ENCODE assay signal across 9 mouse cellular contexts in the genomic region with DNA sequence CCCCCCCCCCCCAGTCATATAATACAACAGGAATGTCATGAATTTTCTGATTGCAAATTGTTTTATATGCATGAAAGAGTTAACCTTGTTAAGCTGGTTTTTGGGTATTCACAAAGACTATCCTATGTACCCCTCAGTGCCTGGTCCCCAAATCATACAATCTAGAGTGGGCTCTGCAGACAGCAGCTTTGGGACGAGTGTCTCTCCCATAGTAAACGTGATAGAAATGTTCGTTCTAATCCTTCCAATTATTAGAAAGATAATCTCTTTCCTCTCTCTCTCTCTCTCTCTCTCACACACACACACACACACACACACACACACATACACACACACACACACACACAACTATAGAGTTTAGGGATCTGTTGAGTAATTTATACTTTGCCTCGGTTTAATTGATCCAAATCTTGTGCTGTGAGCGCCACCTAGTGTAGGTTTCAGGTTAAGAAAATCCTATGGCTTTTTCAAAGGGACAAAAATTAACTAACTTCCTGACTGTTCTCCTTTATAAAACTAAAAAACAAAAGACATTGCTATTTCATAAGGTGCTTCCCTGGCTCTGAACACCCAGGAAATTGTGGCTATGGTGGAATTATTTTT. TPM values are rescaled to one million over a fixed set of nuclear protein-coding genes. Genes with fewer than 3 reads are reported as not detected.
DNase-seq lines count a peak whose midpoint lies in the region; ATAC-seq and TF ChIP-seq lines count a peak whose summit lies in the region.
"Had no signal": no experiment of that assay in that cellular context is flagged by ENCODE, and none has a peak within 500 bp of the region (broad histone marks: within the 10 kb centered on the region; RNA-seq: fewer than 3 reads in every experiment).

No protein-coding gene starts in this region.

- no peak overlapping the region for H3K9ac ChIP-seq in liver, embryonic 14.5 days (replicated peaks)

- 22% methylated on average over 5 of the region's 5 CpGs for WGBS in liver, embryonic 14.5 days (ENCODE audit: insufficient replicate concordance)

- 0 out of 2 replicates have a peak, but pooled peaks have one; percentile 10 for TF ChIP-seq CTCF in brain, embryonic 14.5 days (IDR thresholded peaks at IDR 0.05; ENCODE audit: borderline replicate concordance, extremely low read depth, insufficient read depth, insufficient read length)
- peak; percentile 39; the same call in 1 of the 2 replicates for TF ChIP-seq CTCF in liver, embryonic 14.5 days (IDR thresholded peaks at IDR 0.05; ENCODE audit: low read depth)

- no peak for ATAC-seq in liver, embryonic 14.5 days (ENCODE audit: insufficient read depth)
- no peak for ATAC-seq in erythroblast, adult 5-6 weeks (replicated peaks; ENCODE audit: low FRiP score, poor library complexity, severe bottlenecking)

- H3K36me3 ChIP-seq in liver, embryonic 14.5 days (replicated peaks; ENCODE audit: control insufficient read depth, insufficient read depth, low read depth) = no peaks in the 10 kb centered on the region

- DNase-seq in thymus, postnatal 0 days (ENCODE audit: low spot score) = peak; percentile 6
- DNase-seq in thymus, postnatal 36 days = no peak
- DNase-seq in brain, embryonic 14.5 days (ENCODE audit: low read depth) = peak; percentile 75
- DNase-seq in frontal cortex, postnatal 25 days (ENCODE audit: low spot score in 2 of 2) = peak; percentile 9 to 54
- peak; percentile 71 for DNase-seq in kidney, postnatal 10 days
- no peak for DNase-seq in liver, embryonic 14.5 days (ENCODE audit: low read depth in 3 of 3, low spot score in 3 of 3)
- DNase-seq in right cerebral cortex, postnatal 10 days (ENCODE audit: low spot score in 2 of 2) = peak; percentile 69 to 73

- H3K27me3 ChIP-seq in liver, embryonic 14.5 days (ENCODE audit: control insufficient read depth, insufficient read depth, low read length) = no peaks in the 10 kb centered on the region

- no peak overlapping the region for H3K27ac ChIP-seq in liver, embryonic 14.5 days

- H3K9me3 ChIP-seq in liver, embryonic 14.5 days (ENCODE audit: control insufficient read depth, low read length) = no peaks in the 10 kb centered on the region

- no peaks in the 10 kb centered on the region for H3K4me1 ChIP-seq in liver, embryonic 14.5 days (replicated peaks; ENCODE audit: control insufficient read depth in 2 of 2, insufficient read depth in 2 of 2, low read length in 1 of 2)

- no peak for TF ChIP-seq POLR2A in brain, embryonic 14.5 days (IDR thresholded peaks at IDR 0.05; ENCODE audit: borderline replicate concordance, extremely low read depth, insufficient read depth, insufficient read length, poor library complexity, severe bottlenecking)

- TF ChIP-seq EP300 in liver, embryonic 14.5 days (IDR thresholded peaks at IDR 0.05; ENCODE audit: low read depth) = no peak

- no peak overlapping the region for H3K4me3 ChIP-seq in liver, embryonic 14.5 days (ENCODE audit: insufficient read depth in 1 of 2, low read depth in 2 of 2, low read length in 2 of 2)
- H3K4me3 ChIP-seq: erythroblast, embryonic 14.5 days had no signal

- no peak overlapping the region for H3K4me2 ChIP-seq in liver, embryonic 14.5 days (ENCODE audit: low read depth)

RNA-seq across cellular contexts. Expression of gene Epb41l3, which starts 30.4 kb away (rescaled TPM):
- 32.2 and 42.2 TPM in 2 replicates for polyA plus RNA-seq in thymus, postnatal 0 days (2015; fragmentation: Nextera tagmentation; extraction: Ambion mirVana)
- 19.2 and 51.7 TPM in 2 replicates for polyA plus RNA-seq in brain, embryonic 14.5 days (2012; rRNA removed)
- 1.6 and 3.1 TPM in 2 replicates for polyA plus RNA-seq in liver, embryonic 14.5 days (2012; rRNA removed)
- polyA plus RNA-seq in liver, embryonic 14.5 days (2014; fragmentation: Nextera tagmentation; extraction: Ambion mirVana) = 5.3 and 5.6 TPM in 2 replicates
- 4.2 and 6.5 TPM in 2 replicates for total RNA-seq in erythroblast, adult 5-6 weeks (2015; ENCODE audit: low replicate concordance)
- total RNA-seq in erythroblast, adult 5-6 weeks (2017; ENCODE audit: low replicate concordance) = 3.6 and 3.9 TPM in 2 replicates

Comparison
In these comparisons a context has a peak if more than half of its experiments do, and no peak if none do; other contexts are left out.
1. DNase-seq: peak in thymus, postnatal 0 days (single experiment), brain, embryonic 14.5 days (single experiment), frontal cortex, postnatal 25 days (2 of 2), kidney, postnatal 10 days (single experiment) and right cerebral cortex, postnatal 10 days (2 of 2); none in thymus, postnatal 36 days (0 of 2) and liver, embryonic 14.5 days (0 of 3).